Mouse (Mus musculus) olfactory bulb, adult 2 months (tissue): ENCODE measurements around the gene Nt5dc1.

ENCODE experiments used
- CTCF ChIP-seq: fragments of 200-500 bp; IDR thresholded peaks from 2 replicates; pipeline ENCODE4 v1.5.1; 2012; ENCODE audit warnings: low read depth, mild to moderate bottlenecking, low read length, moderate library complexity; ENCODE audit not compliant: insufficient read depth
- POLR2A ChIP-seq: fragments of 200-500 bp; IDR thresholded peaks from 2 replicates; pipeline ENCODE4 v1.6.1; 2012; ENCODE audit warnings: mild to moderate bottlenecking, low read depth, low read length, moderate library complexity; ENCODE audit not compliant: insufficient read depth

- TF ChIP-seq CTCF (no peak), POLR2A (no peak; the same call in 1 of the 2 replicates)
Measured at GRCm38 (mm10) chr10:34282420-34283238, 135.7 kb downstream of the Nt5dc1 start.
